Mouse (Mus musculus) adrenal gland, adult 8-10 months (tissue): ENCODE measurements at regions not wholly inside any gene's neighbourhood (a gene's known extent, or its start where the extent isn't known, plus 50 kb on each side); places are given as distances from the start of the nearest gene placed in this dataset.

Source experiments
- DNase-seq: peaks from one replicate; pipeline ENCODE4 v3.0.0; 2022

DNA sequence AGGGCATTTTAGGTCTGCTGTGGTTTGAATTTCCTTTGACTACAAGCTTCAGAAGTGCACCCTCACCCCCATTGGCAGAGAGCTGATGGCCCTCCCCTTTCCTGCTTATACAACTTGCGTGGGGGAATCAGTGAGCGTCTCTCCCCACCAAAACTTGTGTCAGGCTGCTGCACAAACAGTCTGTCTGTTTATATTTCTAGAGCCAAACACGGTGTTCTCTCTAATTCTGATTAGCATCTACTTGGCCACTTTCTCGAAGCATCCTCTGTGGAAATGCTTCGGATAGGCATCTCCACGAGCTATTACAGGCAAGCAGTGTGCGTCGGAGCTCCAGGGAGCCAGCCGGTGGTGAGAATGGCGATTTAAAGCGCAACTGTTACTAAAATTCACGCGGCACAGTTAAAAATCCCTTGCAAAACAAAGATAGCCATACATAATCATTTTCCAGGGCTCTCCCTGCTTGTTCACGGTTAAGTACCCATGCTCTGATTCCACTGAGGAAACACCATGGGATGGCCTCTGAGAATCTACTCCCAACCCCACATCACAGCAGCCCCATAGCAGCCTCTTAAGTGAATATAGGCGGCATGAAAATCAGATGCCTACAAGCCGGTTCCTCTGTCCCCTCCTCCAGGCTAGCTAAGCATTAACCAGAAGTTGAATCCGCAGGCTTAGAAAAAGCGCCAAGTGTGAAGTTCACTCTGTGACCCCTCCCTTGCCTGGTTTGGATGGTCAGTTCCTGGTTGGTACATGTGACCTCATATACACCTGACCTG lies 273.7 kb upstream of the Sall1 start:
- DNase-seq = no peak

DNA sequence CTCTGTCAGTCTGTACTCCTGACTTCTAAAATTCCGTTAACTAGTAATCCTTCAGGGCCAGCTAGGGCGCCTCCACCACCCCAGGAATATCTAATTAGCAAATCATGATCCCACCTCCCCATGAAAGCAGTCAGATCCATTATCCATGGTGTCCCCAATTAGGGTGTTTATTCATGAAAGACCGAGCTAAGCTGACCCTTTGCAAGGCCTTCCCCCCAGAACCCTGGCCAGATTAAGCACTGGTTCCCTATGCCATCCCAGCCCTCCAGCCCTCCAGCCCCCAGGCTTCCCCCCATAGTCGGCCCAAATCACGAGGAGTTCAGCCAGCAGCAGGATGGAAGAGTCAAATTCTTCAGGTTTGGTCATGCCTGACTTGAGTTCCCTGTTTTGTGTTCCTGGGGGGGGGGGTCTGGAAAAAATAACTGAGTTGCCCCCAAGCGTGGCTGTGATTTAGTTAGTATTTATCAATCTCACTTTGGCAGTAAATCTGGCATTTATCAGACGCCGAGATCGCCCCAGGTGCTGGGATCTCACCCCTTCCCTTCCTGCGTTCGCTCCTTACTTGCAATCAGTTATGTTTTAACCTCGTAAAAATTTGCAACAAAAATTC lies 272.7 kb upstream of the Sall1 start:
- DNase-seq = no peak

DNA sequence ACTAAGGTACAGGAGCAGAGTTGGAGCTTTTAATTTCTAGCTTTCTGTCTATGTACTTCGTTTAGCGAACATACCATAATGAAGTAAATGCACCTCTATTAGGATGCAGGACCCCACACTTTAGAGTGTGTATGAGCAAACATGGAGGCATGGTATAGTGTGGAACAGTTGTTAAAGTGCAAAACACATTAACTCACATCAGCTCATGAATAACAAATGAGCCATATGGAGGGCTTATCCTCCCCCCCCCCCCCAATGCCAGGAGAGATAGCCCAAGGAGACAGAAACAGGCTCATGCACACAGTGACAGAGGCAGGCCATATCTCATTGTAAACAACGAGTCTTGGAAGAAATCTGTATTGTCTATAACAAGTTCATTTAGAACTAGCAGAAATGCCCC lies 270.9 kb upstream of the Sall1 start:
- no peak for DNase-seq

DNA sequence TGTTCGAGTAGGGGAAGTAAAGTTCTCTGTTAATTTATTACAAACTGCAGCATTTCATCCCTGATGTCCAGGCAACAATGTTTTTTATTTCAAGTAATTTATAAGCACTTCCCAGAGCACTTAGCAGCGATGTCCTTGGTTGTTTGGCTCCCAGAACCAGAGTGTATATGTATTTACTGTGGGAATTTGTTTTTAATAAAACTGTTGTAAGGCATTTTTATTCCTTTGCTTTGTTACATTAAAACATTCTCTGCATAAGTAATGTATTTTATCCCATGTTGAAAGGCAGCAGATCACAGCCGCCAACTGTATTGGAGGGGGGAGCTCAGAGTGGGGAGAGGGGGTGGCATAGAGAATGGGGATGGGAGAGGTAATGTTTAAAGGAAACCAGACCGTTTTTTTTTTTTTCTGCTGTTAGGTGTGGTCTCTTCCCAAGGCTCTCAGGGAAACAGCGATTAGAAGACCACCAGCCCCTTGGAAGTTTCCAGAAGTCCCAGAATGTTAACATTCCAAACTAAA lies 266.8 kb upstream of the Sall1 start:
- no peak for DNase-seq

DNA sequence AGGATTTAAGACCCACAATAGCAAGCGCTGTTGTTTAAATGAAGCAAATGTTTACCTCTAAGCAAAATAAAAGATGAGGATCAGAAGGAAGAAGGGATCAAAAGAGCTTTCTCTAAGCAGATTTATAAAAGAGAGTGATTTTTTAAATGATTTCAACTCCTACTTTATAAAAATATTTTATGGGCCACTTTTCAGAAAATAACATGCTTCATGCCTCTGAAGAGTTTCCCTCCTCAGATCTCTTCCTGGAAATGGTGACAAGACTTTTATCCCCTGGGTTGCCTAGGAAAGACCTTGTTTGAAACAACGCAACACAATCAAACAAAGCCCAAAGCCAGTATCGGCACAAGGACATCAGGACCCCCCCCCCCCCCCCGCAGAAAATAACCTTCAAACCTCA lies 265.6 kb upstream of the Sall1 start:
- DNase-seq = no peak

DNA sequence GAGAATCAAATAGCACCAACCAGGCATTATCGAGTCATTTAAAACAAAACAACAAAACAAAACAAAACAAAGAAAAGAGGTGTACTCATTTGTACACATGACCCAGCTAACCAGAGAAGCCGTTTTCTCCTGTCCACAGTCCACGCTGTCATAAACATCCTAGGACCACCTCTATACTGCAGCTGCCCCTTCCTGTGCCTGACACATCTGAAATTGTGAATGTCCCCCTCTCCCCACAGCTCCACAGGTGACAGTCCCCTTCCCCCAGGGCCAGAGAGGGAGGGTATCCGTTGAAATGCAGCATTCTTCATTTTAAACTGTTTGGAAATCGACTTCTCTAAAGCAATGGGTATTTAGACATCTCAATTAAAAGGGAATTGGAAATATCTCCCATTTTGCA lies 265.0 kb upstream of the Sall1 start:
- no peak for DNase-seq

DNA sequence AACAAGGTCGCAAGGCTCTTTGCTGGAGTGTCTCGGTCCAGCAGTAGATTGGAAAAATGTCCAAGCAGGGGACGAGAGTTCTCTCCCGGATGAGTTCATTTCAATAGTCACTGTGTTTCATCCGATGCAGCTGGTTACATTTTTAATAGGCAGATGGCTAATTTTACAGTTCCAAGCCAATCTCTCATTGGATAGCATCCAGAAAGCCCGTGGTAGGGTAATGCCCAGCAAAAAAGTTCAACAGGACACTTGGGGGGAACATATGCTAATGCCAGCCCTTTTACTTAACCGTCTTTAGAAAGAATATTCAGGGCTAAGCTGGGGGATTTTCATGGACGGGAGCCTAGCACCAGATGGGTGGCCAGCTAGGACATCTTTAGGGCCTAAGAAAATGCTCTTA lies 264.6 kb upstream of the Sall1 start:
- DNase-seq = no peak

DNA sequence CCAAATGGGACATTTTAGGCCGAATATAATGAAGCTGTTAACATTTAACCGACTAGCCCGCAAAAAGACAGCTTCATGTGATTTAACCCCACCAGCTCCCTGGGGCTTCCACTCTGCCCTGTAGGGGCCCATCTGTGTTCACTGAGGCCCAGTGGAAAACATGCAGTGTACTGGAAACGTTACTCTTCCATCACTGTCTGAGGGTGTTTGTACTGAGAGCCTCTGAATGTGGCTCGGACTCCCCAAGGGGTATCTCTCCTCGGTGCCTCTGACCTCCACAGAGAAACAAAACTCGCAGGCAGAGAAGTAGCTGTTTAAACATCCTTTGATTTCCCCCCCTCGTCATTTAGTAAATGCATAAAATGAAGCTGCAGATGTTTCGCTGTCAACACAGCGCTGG lies 263.6 kb upstream of the Sall1 start:
- DNase-seq = no peak

DNA sequence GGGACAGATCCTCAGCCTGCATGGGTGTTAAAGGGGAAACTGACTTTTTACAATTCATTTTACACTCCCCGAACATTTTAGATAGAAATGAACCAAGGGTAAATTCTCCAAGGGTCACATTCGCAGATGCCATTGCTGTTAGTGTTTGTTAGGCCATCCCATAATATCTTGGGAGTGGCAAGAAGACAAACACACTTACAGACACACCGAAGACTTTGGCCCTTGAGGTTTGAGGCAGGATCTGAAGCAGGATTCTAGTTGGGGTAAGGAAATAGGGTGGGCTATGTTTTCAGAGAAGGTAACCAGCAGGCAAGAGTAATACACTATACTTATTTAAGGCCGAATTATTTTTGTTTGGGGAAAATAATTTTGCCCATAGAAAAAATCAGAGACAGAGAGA lies 263.1 kb upstream of the Sall1 start:
- DNase-seq = no peak

DNA sequence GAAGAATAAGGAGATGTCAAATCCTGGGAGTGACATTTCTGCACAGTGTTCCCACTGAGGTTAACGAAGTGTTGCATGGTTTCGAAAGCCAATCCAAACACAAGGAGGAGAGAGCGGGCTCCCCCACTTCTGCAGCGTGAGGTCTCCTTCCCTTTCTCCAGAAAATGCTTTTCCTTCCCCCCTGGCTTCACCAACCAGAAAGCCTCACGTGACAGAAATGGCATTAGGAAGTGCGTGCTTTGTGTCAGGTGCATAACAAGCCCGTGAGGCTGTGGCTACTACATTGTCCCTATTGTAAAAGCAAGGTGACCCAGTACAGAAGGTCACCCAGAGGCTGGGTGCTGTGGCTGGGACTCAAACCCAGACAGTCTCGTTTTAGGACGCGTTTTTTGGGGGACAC lies 260.2 kb upstream of the Sall1 start:
- no peak for DNase-seq

DNA sequence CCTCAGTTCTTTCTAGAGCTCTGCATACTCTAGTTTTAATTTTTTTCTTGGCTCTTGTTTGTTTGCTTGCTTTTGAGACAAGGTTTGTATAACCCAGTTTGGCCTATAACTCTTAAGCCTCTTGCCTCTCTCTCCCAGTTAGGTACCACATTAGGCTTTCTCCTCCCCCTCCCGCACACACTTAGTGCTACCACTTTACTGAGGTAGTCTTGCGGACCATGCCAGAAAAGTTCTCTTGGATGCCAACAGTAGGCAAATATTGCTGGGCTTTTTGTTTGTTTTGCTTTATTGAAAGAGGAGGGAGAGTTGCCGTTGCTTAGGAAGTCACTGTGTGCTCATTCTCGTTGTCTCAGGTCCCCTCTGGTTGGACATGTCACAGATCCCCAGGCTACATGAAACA lies 259.4 kb upstream of the Sall1 start:
- DNase-seq = no peak

DNA sequence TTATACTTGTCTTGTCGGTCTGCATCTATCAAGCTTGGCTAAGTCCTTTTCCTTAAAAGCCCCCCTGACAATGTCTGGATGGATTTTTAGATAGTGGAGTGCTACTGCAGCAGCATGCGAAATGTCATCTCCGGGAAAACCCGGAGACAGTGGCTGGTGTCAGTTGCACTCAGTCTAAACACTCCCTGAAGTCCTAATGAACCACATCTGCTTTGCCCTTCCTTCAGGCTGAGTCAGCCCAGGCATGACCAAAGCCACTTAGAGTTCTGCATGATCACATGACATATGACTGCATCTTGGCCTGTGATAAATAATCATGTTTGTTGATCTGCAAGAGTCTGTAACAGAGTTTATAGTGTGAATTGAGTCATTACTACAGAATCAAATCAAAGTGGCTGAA lies 255.7 kb upstream of the Sall1 start:
- DNase-seq = no peak

DNA sequence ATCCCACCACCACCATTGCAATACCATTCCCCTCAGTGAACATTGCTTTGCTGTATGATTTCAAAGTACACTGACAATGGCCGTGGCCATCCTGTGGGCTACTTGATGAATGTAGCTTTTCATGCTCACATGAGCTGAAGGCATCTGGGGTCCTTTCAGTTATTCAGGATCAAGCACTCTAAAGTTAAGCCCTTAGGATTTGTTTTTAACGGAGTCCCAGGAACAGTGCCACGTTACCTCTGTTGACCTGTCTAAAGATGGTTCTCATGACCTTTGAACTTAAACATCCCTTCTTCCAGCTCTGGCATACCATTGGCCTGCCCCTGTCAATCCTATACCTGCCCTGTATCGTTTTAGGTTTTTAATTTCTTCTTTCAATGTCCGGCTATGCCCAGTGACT lies 251.7 kb upstream of the Sall1 start:
- DNase-seq = no peak

DNA sequence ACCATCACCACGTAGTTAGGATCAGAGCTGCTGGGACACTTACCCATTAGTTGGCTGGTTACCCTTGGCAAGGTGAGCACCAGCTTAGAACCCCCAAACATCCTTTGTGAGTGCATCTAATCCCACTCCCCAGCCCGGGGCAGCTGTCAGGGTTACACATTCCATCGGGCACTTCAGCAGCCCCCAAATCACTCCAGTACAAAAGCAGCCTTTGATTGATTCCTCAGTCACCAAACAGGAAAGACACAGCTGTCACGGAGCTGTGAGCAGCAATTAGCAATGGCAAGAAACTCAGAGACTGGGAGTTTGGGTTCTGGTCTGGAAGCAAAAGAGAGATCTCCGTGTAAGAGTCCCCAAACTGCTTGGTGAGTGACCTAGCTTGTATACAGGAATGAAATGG lies 245.1 kb upstream of the Sall1 start:
- no peak for DNase-seq

DNA sequence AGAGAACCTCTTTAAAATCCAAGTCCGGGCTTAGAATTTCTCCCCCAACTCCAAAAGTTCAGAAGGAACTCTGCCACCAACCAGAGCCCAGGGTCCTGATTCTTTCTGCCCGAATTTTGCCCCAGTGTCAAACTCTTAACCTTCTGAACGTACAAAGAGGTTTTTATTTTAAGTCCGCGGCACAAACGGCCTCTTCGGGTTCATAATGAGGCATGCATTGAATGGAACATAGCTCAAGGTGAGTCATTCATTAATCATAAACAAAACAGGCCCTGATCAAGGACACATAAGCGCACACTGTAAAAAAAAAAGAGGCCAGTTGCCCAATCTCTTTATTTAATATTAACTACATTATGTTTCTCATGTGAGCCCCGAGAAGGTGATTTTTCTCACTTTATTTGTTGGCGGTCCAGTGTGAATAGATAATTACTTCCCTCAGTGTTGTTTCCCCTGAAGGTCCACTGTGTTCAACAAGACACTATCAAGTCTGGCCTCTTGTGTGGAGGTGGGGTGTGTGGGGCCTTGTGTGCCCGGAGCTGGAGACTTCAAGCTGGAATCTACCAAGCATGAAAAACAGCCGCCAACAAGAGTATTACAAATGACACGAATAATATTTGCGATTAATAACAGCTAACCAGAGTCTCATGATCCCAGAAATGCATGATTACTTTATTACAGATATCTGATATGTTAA lies 241.1 kb upstream of the Sall1 start:
- DNase-seq = no peak

DNA sequence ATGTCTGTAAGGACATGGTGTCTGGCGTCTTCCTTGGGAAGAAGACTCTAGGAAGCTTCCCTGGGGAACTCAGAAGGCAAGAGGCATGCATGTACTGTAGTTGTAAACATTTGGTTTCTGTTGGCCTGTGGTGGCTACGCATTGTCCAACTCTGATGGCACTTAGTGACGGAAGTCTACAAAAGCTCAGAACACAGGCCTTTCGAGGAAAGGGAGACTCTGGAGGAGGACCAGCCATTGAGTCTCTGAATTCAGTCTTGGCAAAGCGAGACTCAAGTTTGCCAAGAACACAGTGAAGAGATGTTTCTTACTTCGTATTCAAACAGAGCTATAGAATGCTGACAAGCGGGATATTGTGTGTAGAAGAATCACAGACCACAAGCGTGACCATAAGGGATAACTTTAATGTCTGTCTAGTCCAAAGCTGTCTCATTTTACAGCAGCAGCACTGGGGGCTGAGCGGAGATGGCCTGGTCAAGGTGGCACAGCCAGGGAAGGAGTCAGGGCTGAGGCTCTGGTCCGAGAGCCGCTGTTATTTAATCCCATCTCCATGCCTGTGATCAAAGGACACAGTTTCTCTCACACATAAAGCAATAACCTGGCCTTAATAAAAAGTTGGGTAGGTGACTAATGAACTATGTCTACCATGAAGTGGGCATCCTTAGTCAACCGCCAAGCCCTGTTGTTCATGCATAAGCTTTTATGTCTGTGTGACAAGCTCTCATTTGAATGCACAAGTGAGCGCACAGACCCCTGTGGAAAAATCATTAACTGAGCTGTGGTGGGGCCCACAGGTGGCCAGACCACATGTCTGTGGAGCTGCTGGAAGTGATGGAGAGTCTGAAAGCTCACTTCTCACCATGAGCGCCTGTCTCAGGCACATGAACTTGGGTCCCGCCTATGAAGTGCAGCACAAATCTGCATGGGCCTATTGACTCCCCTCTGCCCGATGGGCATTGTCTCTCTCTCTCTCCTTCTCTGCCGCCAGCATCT lies 239.4 kb upstream of the Sall1 start:
- no peak for DNase-seq

DNA sequence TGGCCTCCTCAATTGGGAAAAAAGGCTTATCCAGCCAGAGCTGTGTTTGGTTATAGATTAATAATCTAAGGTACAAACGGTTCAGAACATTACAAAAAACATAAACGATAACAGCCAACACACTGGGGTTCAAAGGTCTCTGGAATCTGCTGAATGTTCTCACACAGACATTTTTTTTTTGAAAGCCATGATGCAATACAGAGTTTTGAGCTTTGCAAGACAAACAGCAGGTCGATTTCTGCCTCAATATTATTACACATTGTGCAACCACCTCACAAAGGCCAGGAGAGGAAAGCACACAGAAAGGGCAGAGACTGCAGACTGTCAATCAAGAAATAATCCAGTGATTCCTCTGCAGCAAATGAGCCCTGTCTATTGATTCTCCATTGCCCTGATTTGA lies 235.9 kb upstream of the Sall1 start:
- no peak for DNase-seq

DNA sequence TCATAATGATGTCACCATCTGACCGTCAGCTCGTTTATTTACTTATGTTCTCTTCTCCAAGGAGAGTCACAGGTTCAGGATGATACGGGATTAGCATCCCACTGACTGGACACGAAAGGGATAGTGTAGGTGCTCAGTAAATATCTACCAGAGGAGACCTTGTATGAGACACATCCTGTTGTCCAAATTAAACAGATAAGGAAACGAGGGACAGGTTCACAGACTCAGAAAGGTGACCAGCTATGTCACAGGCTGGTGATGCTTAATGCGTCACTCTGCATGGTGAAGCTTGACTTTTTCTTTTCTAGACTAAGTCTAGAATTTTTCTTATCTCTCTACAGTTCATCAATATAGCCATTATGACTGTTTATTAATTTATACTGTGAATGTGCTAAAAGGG lies 235.2 kb upstream of the Sall1 start:
- DNase-seq = no peak

DNA sequence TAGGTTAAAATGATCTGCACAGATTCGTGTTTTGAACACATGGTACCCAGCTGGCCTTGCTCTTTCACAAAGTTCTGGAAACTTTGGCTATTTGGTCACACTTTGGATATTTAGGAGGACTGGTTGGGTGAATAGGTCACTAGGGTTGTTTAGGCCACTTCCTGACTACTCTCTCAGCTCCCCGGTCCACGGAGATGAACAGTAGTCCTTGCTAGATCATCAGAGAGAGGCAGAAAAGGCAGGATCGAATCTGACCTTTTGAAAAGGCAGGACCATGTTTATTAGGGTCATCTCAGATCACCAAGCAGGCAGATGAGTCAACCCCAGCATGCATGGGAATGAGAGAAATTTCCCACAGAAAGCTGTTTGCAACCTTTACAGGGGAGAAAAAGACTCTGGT lies 229.3 kb upstream of the Sall1 start:
- no peak for DNase-seq

DNA sequence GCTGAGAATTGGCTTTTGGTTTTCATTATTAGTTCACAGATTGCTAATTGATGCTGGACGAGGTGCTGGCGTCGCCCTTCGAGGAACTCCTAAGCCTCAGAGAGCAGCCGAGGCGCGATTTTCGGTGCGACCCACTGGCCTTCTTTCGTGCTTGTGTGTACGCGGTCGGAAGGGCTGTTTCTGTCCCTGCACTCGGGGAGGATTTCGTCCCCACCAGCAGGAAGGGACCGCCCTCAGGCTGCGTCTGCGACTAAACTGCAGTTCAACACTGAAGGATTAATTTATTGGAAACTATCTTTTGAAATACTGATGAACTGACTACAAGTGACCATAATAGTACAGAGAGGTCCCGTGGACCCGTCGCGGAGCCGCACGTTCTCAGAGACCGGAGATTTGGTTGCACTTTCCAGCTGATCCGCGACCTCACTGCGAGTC lies 228.4 kb upstream of the Sall1 start:
- no peak for DNase-seq

DNA sequence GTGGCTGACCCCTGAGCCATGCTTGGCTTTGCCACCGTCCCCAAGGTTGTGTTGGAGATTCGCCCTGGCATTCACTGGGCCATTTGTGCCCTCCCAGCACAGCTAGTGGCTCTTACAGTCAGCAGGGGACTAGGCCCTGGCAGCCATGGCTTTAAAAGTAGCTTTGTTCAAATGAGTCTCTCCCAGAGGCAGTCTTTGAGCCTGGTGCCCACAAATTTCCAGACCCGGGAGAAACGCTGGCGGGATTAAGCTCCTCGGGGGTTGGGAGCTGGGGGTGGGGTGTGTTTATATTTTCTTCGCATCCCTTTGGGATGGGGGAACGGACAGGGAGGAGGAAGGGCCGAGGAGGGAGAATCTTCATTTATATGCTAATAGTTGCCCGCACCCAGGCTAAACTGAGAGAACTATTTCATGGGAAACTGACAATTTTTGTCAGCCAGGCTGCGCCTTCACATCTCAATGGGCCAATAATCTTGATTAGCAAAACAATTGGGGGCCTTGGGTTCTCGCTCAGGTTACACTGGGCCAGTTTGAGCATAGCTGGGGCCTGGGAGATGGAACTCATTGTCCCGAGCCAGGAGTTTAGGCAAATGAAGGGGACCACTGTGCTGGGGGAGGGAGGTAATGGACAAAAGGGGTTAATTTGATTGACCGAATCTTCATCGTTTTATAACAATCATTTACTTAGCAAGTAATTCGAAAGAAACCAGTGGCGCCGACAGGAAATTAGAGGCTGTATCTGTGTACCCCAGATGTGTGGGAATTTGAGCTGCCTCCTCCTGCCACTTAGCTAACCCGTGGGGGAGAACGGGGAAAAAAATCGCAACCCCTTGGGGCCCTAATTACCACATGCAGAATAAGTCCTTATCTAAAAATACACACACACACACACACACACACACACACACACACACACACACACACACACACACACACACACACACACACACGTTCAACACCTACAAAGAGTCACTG lies 227.7 kb upstream of the Sall1 start:
- no peak for DNase-seq
